Mouse (Mus musculus) bone marrow, adult 2 months (tissue): ENCODE measurements at regions not wholly inside any gene's neighbourhood (a gene's known extent, or its start where the extent isn't known, plus 50 kb on each side); places are given as distances from the start of the nearest gene placed in this dataset.

Source experiments
- CTCF ChIP-seq: fragments of 200-500 bp; IDR thresholded peaks from 2 replicates; pipeline ENCODE4 v1.5.1; 2011; ENCODE audit warnings: low read length, control low read depth; ENCODE audit not compliant: control insufficient read depth, insufficient read depth
- POLR2A ChIP-seq: fragments of 200-500 bp; IDR thresholded peaks from 2 replicates; pipeline ENCODE4 v1.6.1; 2011; ENCODE audit warnings: low read depth, mild to moderate bottlenecking, control low read depth, low read length, borderline replicate concordance; ENCODE audit not compliant: control insufficient read depth

- TF ChIP-seq CTCF (no peak), POLR2A (no peak)
Observed at GRCm38 (mm10) chr1:35729785-35730295, 338.4 kb upstream of the Hs6st1 start.
